Mouse (Mus musculus): ENCODE data around the gene B3galt2. TPM values are rescaled to one million over a fixed set of nuclear protein-coding genes. Genes with fewer than 3 reads are reported as not detected.
"Not testable (repeated sequence)": the region's sequence is repeated elsewhere in the genome, so short reads cannot be mapped to it uniquely, and the experiment has no call there.

B3galt2 gene
- total RNA-seq (2021) = 10 to 100 TPM; 20.0 to 23.3 TPM
- long read RNA-seq, full-length matches to known transcripts = 36 of 42 reads
- long read RNA-seq, partial matches to known transcripts = 0 of 42 reads
- long read RNA-seq, other reads (novel, unspliced or antisense) = 6 of 42 reads

DNA sequence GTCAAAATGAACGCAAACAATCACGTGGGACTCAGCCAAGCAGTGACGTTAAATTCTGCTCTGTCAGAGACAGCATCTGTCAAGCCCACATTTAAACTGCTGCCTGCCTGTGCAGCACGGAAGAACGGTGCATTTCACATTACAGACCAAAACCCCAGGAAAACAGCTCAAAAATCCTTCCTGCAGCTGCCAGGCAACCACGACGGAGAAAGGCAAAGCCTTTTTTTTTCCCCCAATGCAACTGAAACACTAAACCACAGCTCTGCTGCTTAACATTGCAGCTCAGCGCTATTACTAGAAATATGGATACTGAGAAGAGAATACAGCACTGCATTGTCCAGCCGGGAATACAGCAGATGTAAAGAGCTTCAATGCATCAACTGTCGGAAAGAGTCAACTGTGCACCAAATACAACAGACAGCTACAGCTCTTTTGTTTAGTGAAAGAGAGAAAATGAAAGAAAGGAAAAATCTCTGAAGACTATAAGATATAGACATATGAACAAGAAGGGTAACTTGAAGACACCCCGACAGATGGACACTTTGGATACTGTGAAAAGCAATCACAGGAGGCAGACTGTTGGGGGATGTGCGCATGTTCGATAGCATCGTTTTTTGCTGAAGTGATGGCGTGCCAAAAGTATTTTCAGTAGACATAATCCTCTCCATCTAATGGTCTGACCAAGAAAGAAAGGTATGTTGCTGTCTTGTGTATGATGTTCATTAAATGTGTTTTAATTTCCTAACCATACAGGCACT lies at the start of gene B3galt2:
Gene B3galt2, plus strand, starts transcription at position 15 of the 758 bp plus-strand sequence.
- peak; percentile 69 to 70 for DNase-seq (ENCODE audit: low spot score in 2 of 2)

DNA sequence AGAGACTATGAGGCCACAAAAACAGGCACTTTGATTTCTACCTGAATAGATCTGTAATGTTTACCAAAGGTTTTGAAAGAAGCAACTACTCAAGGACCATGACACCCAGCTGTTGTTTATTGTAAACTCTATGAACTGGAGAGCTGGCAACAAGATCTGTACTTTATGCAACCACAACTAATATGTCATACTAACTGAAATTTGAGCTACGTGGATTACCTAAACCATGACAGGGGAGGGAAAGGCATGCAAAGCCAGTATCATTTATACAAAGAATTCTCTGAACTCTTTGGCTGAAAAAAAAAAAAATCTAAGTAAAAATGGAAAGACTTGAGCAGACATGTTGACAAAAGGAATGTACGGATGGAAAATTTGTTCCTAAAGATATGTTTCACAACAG lies 43.6 kb upstream of the B3galt2 start:
- no peak for DNase-seq (ENCODE audit: low spot score in 2 of 2)

- no peak for DNase-seq (ENCODE audit: low spot score in 2 of 2)
Measured at GRCm38 (mm10) chr1:143608911-143609310, 31.6 kb upstream of the B3galt2 start.

DNA sequence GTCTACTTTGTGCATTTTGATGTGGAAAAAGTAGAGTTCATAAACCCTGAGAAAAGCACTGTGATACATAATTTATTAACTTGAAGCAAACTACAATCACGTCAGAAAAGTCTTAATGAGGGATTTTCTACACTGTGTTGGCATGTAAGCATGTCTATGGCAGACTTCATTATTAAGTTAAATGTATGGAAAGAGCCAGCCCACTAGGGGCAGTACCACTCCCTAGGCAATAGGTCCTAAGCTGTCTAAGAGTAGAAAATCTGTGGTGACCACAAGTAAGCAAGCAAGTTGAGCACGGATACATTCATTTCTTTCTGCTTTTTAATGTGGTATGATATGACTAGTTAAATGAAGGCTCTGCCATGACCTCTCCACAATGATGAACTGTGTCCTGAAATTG lies 27.6 kb upstream of the B3galt2 start:
- no peak for DNase-seq (ENCODE audit: low spot score in 2 of 2)

DNA sequence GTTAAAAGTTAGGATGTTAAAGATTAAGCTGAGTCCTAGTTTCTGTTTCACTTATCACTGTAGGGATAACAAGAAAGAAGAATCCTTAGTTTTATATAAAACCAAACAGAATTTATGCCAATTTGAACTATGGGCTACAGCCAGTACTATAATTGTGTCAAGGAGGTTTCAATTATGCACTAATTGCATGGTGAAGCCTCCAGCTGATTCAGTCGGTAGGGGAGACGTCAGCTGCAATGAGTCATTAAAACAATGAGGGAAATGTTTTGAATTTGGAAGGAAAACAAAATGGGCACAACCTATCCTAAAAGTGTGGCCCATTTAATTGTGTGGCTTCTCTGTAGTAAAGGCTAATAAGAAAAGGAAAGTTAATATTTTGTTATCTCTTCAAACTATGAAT lies 20.7 kb upstream of the B3galt2 start:
- no peak for DNase-seq (ENCODE audit: low spot score in 2 of 2)

- no peak for DNase-seq (ENCODE audit: low spot score in 2 of 2)
Measured at GRCm38 (mm10) chr1:143621930-143622329, 18.5 kb upstream of the B3galt2 start.

- DNase-seq (ENCODE audit: low spot score in 2 of 2) = no peak
Measured at GRCm38 (mm10) chr1:143622634-143623033, 17.8 kb upstream of the B3galt2 start.

- no peak for DNase-seq (ENCODE audit: low spot score in 2 of 2)
Measured at GRCm38 (mm10) chr1:143631337-143631736, 9.1 kb upstream of the B3galt2 start.

GRCm38 (mm10) chr1:143632361-143632760 lies 8.1 kb upstream of the B3galt2 start:
- no peak for DNase-seq (ENCODE audit: low spot score in 2 of 2)

- no peak for DNase-seq (ENCODE audit: low spot score in 2 of 2)
Measured at GRCm38 (mm10) chr1:143632854-143633587, 7.4 kb upstream of the B3galt2 start.

DNA sequence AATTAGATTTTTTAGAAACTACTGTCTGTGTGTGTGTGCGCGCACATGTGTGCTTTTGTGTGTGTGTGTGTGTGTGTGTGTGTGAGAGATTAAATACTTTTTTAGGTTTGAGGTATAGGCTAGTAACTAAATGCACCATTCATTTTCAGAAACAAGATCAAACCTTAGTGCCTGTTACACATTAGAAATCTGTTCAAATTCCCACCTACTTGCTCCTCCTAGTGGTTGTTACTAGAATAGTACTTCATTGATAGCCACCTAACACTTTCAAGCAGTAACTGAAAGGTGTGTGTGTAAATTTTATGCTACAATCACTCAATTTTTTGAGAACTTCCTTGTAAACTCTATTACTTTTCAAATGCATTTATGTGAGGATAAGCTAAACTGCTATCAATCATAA lies 3.8 kb downstream of the B3galt2 start:
- no peak for DNase-seq (ENCODE audit: low spot score in 2 of 2)

DNA sequence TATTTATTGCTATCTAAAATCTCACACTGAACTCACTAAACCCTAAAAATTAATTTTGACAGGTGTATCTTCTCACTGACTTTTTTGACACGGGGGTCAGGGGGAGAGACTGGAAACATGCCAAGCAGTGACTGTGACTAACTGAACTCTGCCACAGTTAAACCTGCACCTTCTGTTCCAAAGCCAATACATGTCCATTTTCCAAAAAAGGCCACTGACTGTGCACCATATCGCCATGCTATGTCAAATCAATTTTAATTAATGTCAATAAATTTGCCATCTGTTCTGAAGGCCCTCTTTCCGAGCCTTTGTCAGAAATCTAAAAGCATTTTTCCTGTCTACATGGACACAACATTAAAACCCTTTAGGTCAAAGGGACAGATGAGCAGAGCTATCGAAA lies 4.9 kb downstream of the B3galt2 start:
- peak in 1 of 2 experiments; percentile 26 for DNase-seq (ENCODE audit: low spot score in 2 of 2)

DNA sequence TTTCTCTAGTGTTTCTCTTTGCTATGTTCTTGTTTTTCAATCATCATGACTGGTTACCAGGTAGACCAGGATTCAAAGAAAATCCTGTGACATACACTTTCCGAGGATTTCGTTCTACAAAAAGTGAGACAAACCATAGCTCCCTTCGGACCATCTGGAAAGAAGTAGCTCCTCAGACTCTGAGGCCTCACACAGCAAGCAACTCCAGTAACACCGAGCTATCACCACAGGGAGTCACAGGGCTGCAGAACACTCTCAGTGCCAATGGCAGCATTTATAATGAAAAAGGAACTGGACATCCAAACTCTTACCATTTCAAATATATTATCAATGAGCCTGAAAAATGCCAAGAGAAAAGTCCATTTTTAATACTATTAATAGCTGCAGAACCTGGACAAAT lies 5.8 kb downstream of the B3galt2 start:
- DNase-seq (ENCODE audit: low spot score in 2 of 2) = no peak

GRCm38 (mm10) chr1:143650317-143650716 lies 9.9 kb downstream of the B3galt2 start:
- DNase-seq (ENCODE audit: low spot score in 2 of 2) = no peak

GRCm38 (mm10) chr1:143653646-143654045 lies 13.2 kb downstream of the B3galt2 start:
- DNase-seq (ENCODE audit: low spot score in 2 of 2) = no peak

DNA sequence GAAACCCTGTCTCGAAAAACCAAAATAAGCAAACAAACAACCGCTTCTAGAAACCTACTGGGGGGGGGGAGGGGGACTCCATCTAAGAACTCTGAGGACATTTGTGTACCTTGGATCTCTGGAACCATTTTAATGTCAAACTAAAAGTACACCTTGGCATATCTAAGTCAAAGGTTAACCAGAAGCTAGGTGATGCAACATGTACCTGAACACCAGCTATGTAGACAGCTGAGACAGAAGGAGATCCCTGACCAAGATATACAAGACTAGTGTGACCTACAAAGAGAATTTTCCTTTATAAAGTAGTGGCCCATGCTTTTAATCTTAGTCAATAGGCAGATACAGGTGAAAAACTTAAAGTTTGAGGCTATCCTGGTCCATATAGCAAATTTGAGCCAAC lies 22.7 kb downstream of the B3galt2 start:
- no peak for DNase-seq (ENCODE audit: low spot score in 2 of 2)

DNA sequence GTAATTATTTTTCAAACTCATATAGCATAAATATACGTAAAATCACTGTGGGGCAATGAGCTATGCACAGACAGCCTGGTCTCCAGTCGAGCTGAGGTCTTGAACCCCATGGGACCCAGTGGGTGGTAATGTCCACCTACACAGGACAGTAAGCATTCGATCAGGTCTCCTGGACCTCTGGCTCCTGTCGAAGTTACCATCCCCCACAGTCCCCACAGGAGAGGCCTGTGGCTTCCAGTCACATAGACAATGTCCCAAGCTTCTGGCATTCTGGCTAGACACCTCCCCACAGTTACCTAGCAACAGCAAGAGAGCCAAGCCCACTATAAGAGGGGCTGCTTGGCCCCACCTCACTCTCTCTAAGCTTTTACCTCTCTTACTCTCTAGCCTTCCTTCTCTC lies 24.3 kb downstream of the B3galt2 start:
- DNase-seq (ENCODE audit: low spot score in 2 of 2) = not testable (repeated sequence)

- no peak for DNase-seq (ENCODE audit: low spot score in 2 of 2)
Measured at GRCm38 (mm10) chr1:143675734-143676361, 35.4 kb downstream of the B3galt2 start.

GRCm38 (mm10) chr1:143681108-143681507 lies 40.6 kb downstream of the B3galt2 start:
- peak; percentile 41 to 52 for DNase-seq (ENCODE audit: low spot score in 2 of 2)

DNA sequence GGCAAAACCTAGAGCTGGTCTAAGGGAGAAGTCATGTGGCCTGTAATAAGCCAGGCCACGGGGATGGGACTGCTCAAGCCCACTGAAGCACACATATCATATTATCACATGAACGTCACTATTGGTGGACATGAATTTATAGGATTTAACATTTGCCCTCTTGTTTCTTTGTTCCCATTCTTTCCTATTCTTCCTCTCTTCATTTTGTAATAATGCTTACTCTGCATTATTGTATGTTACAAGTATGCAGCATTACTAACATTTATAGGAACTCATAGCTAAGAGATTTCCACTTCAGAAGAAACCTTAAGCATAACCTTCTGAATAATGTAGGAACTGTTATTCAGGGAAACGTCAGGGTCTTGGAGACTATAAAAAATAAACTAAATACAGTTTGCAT lies 44.4 kb downstream of the B3galt2 start:
- DNase-seq (ENCODE audit: low spot score in 2 of 2) = no peak

DNA sequence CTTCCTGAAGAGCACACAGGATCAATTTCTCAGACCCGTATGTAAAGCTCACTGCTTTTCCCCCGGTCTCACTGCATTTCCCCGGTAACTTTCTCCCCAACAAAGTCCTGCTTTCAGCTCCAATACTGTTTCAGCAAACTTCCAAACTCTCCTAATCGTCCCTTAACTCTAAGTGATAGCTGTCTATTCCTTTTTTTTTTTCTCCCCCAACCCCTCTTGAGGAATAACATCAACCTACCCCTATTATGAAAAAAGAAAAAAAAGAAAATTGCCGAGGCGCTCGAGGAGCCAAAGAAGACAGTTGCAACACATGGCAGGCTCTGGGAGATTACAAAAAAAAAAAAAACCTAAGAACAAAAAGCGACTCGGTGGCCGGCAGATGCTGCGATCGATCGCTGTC lies 61.3 kb downstream of the B3galt2 start:
- DNase-seq (ENCODE audit: low spot score in 2 of 2) = no peak

All from layer of hippocampus, postnatal 10 days (tissue).